Mouse (Mus musculus) adrenal gland, postnatal 25 days (tissue): ENCODE data around the gene Tmprss3. TPM values are rescaled to one million over a fixed set of nuclear protein-coding genes. Genes with fewer than 3 reads are reported as not detected.
A peak's percentile ranks its signal among the peaks of the same experiment; 100 is the strongest.

Experiments used
- DNase-seq: peaks from one replicate; pipeline ENCODE4 v3.0.0; 2021; ENCODE audit warnings: mixed read lengths
- long read RNA-seq: library from polyadenylated mRNA; stranded (forward); transcript quantifications from one replicate; pipeline ENCODE4 v2.0.0, GENCODE M21; 2021
- total RNA-seq: library from RNA; stranded (reverse); gene quantifications from 2 replicates; pipeline ENCODE4 v1.2.3, GENCODE M21; 2021

Gene Tmprss3
- total RNA-seq: not detected in 2 replicates
- long read RNA-seq: 0 reads

DNA sequence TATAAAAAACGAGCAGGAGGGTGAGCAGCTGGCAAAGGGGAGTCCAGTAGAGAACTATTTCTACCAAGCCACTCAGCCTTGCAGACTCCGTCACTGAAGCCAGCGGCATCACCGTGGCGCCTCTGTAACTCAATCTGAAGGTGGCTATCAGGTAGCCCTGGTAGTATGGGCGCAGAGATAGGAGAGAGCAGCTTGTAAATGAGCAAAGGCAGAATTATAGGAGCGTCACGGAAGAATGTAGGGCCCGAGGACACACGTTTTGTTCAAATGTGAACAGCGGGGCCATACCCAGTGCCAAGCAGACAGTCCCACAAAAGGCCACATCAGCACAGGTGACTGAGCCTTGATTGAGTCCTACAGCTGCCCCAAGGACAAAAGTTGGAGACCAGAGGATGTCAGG, at the start of gene Tmprss3:
Gene Tmprss3 (minus strand): TSS at position 101 of the 400 bp plus-strand sequence.
- DNase-seq: no peak

DNA sequence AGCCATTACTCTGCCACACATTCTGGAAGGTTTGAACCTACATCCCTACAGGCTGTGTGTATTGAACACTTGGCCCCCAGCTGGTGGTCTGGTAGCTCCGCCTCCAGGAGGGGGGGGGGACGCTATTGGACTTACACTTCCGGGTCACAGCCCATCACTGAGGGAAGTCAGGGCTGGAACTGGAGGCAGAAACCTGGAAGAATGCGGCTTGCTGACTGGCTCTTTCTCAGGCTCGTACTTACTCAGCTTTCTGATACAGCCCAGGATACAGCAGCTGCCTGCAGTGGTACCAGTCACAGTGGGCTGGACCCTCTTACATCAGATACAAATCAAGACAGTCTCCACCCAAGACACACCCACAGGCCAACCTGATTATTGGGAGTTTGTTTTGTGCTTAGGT, 48.4 kb upstream of the Tmprss3 start:
- DNase-seq: no peak

DNA sequence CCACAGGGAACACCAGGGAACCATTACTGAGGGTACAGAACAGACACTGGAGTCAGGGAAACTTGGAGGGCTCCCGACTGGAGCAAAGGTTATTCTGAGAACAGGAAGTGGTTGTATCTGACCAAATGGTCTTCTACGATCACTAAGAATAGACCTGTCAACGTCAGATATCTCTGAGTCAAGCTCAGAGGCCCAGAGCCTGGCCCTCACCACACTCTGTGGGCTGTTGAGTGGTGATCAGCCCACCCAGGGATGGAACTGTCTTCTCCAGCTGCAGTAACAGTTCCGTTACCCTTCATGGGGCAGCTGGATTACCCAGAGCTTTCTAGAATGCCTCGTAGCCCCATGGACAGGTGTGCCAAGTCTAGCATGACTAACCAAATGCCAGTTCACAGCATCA, 46.5 kb upstream of the Tmprss3 start:
- DNase-seq: no peak

DNA sequence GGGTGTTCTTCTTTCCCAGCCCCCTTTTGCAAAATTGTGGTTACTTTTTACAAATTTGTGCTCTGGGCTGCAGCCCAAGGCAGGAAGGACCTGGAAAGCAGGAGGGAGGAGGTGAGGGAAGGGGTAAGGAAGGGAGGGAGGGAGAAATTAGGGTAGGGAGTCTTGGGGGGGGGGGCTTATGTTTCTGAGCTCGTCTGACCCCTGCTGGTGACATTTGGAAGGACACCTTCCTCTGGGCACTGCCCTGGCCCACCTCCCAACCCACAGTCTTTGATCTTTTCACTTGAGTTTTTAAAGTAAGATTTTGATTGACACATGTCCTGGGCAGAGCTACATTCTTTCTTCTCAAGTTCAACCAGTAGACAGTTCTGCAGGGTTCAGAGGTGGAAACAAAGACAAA, 44.0 kb upstream of the Tmprss3 start:
- DNase-seq: no peak

DNA sequence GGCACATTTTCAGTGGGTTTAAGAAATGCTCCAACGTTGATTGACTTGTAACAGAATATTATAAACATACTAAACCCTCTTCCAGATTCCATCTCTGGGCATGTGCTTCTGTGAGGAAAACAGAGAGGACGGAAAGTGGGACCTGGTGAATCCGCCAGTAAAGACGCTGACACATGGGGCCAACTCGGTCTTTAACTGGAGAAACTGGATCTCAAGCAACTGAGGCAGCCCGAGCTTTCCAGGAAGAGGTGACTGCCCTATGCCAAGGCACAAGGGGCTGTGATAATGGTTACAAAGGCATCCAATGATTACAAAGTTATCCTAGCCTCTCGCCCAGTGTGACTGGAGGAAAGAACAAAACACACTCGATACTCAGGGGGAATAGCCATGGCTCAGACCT, 42.4 kb upstream of the Tmprss3 start:
- no peak for DNase-seq

GRCm38 (mm10) chr17:31238234-31239020, 39.6 kb upstream of the Tmprss3 start:
- DNase-seq: no peak

DNA sequence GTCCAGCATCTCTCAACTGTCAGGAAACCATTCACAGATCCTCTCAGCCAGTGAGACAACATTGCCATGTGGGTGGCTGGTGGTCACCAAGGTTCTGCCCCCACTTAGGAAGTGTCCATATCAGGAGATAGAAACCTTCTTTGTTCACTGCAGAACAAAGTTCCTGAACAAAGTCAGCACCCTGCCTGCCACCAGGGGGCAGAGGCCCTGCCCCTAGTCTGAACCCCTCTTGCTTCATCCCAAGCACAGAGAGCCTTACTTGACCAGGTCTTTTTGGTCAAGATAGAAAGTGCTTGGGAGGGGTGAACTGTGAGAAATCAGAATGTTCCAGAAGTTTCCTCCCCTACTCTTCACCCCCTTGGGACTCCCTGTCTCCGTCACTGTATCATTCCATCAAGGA, 37.1 kb upstream of the Tmprss3 start:
- DNase-seq: no peak

DNA sequence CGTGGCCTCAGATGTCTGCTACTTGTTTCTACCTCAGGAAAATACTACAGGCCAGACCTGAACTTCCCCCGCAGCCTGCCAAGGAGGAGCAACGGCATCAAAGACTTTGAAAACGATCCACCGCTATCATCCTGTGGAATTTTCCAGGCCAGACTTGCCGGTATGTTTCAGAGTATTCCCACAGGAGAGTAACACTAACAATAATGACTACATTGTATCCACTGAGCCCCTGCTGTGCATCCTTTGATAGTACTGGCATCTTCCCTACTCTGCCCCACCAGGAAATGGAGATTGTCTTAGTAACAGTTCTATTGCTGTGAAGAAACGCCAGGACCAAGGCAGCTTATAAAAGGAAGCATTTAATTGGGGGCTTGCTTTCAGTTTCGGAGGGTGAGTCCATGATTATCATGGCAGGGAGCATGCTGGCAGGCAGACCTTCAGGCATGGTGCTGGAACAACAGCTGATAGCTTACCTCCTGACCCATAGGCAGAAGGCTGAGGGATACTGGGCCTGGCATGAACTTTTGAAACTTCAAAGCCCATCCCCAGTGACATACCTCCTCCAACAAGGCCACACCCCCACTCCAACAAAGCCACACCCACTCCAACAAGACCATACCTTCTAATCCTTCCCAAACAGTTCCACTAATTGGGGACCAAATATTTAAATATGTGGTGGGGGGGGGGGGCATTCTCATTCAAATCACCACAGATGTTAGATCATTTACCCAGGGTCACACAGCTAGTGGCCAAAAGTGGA, 33.7 kb upstream of the Tmprss3 start:
- no peak for DNase-seq

DNA sequence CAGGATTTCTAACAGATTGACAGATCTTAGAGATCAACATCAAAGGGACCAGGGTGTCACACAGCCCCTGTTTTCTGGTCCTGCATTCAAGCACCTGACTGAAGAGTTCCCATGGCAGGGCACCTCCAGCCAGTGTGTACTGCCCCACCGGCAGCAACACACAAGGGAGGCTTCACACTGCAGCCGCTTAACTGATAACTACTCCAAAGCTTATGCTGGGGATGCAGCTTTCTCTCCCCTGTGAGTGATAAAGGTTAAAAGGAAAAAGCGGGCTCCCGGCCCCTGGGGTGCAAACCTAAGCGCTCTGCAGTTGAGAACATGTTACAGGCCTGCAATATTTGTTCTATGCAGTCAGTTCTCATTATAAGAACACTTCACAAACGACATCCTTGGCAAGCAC, 33.0 kb upstream of the Tmprss3 start:
- no peak for DNase-seq

DNA sequence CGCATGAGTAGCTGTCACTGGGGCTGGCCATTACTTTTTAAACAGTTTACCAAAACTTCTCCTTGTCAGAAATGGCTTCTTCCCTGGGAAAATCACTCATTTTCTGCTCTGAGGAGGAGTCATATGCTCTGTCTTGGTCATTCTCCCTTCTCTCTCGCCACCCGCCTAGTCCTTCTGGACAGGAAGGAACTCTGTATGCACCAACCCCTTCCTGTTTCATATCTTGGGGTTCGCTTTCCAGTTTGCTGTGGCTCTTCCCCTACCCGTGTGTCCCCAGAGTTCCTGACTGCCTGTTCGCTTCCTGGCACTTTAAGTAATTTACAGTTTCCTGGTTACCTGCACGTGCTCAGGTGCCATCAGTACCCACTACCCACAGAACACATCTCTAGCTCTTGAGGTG, 28.2 kb upstream of the Tmprss3 start:
- DNase-seq: no peak

GRCm38 (mm10) chr17:31226368-31226767, 27.6 kb upstream of the Tmprss3 start:
- no peak for DNase-seq

DNA sequence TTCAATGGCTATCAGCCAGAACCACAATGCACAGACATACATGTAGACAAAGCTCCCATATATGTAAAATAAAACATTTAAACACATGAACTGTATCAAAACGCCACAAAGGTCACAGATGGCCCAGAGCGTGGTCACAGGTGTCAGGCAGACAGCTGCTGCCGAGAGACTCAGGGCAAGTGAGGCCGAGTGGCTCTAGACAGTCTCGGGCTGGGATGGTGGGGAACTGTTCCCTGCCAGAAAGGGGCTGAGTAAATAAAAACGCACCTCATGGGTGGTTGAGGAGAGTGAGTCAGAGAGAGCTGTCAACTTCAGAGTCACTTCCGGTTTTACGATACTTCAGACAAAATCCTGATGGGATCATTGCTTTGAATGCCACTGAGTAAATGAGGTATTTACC, 25.8 kb upstream of the Tmprss3 start:
- no peak for DNase-seq

DNA sequence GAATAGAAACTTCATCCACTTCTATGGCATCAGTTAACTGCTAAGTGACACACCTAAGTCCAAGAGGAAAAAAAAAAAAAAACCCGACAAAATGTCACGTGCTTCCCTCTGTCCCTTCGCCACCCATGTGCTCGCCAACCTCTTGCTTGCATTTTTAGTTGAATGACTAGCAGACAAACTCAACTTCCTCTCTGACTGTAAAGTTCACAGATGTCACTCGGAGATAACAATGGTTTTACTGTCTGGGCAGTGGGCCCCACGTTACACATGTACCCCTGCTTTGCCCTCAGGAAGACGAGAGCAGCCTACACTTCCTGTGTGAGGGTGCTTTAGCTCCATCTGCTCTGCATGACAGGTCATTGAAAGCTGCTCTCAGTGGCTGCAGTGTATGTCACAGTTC, 25.1 kb upstream of the Tmprss3 start:
- DNase-seq: no peak

GRCm38 (mm10) chr17:31222810-31223310, 24.1 kb upstream of the Tmprss3 start:
- DNase-seq: no peak

DNA sequence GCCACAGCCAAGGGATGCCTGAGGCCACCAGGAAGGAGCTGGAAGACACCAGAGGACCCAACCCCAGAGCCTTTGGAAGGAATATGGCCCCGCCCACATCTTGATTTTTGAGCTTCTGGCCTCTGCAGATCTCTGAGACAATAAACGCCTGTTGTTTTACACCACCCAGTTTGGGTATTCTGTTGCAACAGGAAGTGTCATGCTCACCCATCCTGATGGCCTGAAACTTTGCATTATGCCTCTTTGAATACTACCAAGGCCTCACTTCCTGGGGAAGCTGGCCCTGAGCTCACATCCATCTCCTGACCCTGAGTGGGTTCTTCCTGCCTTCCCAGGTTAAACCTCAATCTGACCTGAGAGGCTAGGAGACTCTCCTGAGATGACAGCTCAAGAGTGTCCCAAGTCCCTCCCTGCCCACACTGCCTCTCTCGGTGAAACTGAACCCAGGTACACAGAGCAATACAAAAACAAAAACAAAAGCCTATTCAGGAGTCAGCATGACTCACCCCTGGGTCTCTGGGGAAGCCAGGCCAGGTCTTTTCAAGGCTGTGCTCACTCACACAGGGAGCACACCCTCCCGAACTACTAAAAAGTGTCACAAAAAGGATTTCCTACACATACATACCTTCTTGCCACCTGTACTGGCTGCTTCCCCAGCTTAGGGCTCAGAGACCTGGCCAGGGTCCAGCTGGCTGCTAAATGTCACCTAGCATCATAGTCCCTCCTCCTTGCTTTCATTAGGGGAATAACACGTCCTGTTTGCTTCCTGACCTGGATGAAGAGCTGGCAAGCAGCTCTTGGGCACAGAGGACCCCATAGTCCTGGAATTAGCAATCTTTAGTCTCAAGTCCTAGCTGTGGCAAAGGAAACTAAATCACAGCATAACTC, 17.5 kb upstream of the Tmprss3 start:
- peak; percentile 30 for DNase-seq

GRCm38 (mm10) chr17:31211881-31212280, 13.1 kb upstream of the Tmprss3 start:
- no peak for DNase-seq

DNA sequence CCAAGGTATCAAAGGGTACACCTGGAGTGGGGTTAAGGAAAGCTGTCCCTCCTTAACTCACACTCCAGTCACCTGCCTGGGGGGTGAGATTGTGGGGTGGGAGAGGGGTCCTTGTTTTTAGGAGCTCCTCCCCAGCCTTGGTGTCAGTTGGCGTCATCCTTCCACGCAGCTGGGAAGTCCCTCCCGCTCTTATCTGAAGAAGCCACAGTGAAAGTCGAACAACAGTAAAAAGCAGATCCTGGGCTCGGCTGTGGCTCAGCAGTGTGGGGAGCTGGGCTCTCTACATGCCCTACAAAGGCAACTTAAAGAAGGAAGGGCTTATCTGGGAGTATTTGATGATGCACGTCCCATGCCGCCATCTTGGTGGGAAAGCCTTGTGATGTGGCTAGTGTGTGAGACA, 11.5 kb upstream of the Tmprss3 start:
- DNase-seq: no peak

DNA sequence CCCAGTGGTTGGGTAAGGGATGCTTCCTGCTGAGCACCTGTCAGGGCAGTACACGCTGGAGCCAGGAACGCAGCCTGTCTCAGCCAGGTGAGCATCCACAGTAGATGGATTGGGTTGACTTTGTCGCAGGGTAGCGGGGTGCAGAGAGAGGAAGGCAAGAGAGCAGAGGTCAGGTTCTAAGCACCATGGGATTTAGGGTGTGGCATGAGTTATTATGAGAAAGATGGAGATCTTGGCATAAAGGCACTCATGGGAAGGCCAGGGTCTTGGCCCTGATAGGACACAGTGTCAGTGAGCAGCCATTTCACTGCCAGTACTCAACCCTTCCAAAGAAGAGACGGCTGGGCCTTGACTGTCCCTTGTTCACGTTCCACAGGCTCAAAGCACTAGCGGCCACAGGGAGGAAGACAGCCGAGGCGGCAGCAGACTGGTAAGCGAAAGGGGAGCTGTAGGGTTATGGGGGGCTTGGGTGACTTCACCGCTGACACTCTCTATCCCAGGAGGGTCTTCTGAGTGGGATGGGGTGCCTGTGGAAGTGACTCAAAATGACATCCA, 10.7 kb upstream of the Tmprss3 start:
- no peak for DNase-seq

- DNase-seq: no peak
Observed at GRCm38 (mm10) chr17:31208654-31209053, 9.9 kb upstream of the Tmprss3 start.

GRCm38 (mm10) chr17:31207771-31208334, 9.1 kb upstream of the Tmprss3 start, which contains the start of gene Ubash3a:
Gene Ubash3a (plus strand): TSS chr17:31207873.
- DNase-seq: no peak

DNA sequence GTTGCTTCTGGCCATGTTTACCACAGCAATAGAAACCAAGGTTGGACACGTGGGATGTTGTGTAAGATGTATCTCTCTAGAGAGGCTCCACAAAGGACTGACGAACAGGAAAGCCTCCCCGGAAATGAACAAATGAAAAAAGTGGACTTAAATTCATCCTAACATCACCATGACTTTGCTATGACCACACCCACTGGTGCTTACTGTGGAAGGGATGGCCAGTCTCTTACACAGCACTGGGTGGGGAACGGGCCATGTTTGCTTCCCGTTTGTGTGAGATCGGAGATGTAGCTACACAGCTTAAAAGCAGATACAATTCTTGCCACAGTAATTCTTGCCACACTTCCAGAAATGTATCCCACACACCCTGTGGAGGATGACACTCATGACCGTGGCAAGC, 2.5 kb downstream of the Tmprss3 start:
- DNase-seq: no peak

DNA sequence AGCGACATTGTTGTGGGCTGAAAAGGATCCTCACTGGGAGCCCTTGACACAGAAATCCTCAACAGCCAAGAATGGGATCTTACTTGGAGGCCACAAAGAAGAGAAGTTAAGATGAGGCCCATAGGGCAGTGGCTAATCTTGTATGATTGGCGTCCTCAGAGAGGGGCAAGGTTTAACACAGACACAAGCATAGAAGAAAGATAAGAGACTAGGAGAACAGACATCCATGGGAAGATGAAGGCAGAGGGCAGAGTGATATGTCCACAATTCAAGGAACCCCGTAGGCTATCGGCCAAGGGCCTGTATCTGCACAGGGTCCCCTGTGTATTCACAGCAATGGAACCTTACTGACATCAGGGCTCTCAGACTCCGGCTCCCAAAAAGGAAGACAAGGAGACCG, 3.6 kb downstream of the Tmprss3 start:
- no peak for DNase-seq
